Mouse (Mus musculus) 3134 (cell line): ENCODE measurements around the gene Iffo1.
A peak's percentile ranks its signal among the peaks of the same experiment; 100 is the strongest.

Source experiments
- DNase-seq: peaks from one replicate; pipeline ENCODE4 v3.0.0-alpha.2; 2011; ENCODE audit warnings: low spot score; ENCODE audit not compliant: insufficient read length; ENCODE audit errors: extremely low read depth

Gene Iffo1

GRCm38 (mm10) chr6:125192016-125192714, 47.1 kb downstream of the Iffo1 start:
- peak; percentile 86 for DNase-seq

- no peak for DNase-seq
Observed at GRCm38 (mm10) chr6:125192841-125193240, 47.8 kb downstream of the Iffo1 start.

- DNase-seq, result no peak
Observed at GRCm38 (mm10) chr6:125193390-125193789, 48.3 kb downstream of the Iffo1 start.

- no peak for DNase-seq
Observed at GRCm38 (mm10) chr6:125195541-125196075, 50.6 kb downstream of the Iffo1 start.

- DNase-seq, result no peak
Observed at GRCm38 (mm10) chr6:125196301-125196700, 51.3 kb downstream of the Iffo1 start.

- no peak for DNase-seq
Observed at GRCm38 (mm10) chr6:125197166-125197565, 52.1 kb downstream of the Iffo1 start.

- DNase-seq, result no peak
Observed at GRCm38 (mm10) chr6:125210436-125210835, 65.4 kb downstream of the Iffo1 start.
